Mouse (Mus musculus) embryonic facial prominence, embryonic 10.5 days (tissue): ENCODE data around the gene Sncg. TPM values are rescaled to one million over a fixed set of nuclear protein-coding genes. Genes with fewer than 3 reads are reported as not detected.

ENCODE experiments used
- DNase-seq: peaks from one replicate; pipeline ENCODE4 v3.0.0-alpha.2; 2017; ENCODE audit warnings: low spot score
- H3K27ac ChIP-seq: fragments of 300-500 bp; sonication (generic); replicated peaks from 2 replicates; pipeline ENCODE4 v1.5.1; 2016; ENCODE audit warnings: mild to moderate bottlenecking
- H3K27me3 ChIP-seq: fragments of 300-500 bp; sonication (generic); replicated peaks from 2 replicates; pipeline ENCODE4 v1.6.1; 2016; ENCODE audit warnings: low read depth, mild to moderate bottlenecking; ENCODE audit not compliant: poor library complexity, severe bottlenecking
- H3K36me3 ChIP-seq: fragments of 300-500 bp; sonication (generic); replicated peaks from 2 replicates; pipeline ENCODE4 v1.6.1; 2016; ENCODE audit warnings: mild to moderate bottlenecking, moderate library complexity
- H3K4me1 ChIP-seq: fragments of 300-500 bp; sonication (generic); 2 replicates; pipeline ENCODE4 v1.6.1; 2016
- H3K4me3 ChIP-seq: fragments of 300-500 bp; sonication (generic); 2 replicates; pipeline ENCODE4 v1.5.1; 2016; ENCODE audit warnings: mild to moderate bottlenecking, moderate library complexity
- H3K9me3 ChIP-seq: fragments of 300-500 bp; sonication (generic); 2 replicates; pipeline ENCODE4 v1.6.1; 2016; ENCODE audit warnings: mild to moderate bottlenecking
- WGBS: fragments of 180-500 bp; shearing (Covaris S2); methylation state at CpG from one replicate; pipeline ENCODE4 v1.1.7; 2016; 5-methylcytosine and 5-hydroxymethylcytosine counted together
- polyA plus RNA-seq: library from polyadenylated mRNA; unstranded; fragments of >200 nt; fragmentation: Nextera tagmentation; extraction: Ambion mirVana; gene quantifications from 2 replicates; pipeline ENCODE4 v1.2.1, GENCODE M21; 2016

The Sncg gene
- polyA plus RNA-seq, 1 experiment from 2014 or later: 44.5 TPM

- Histone ChIP-seq H3K27me3 (no peaks in the 10 kb centered on the region), H3K36me3 (peaks cover 85% of the 10 kb centered on the region), H3K4me1 (no peaks in the 10 kb centered on the region), H3K9me3 (no peaks in the 10 kb centered on the region), H3K27ac (no peak overlapping the region), H3K4me3 (no peak overlapping the region)
- DNase-seq: no peak
- 92% methylated on average over 3 of the region's 3 CpGs for WGBS
Observed at GRCm38 (mm10) chr14:34326606-34327005, 48.0 kb downstream of the Sncg start.

DNA sequence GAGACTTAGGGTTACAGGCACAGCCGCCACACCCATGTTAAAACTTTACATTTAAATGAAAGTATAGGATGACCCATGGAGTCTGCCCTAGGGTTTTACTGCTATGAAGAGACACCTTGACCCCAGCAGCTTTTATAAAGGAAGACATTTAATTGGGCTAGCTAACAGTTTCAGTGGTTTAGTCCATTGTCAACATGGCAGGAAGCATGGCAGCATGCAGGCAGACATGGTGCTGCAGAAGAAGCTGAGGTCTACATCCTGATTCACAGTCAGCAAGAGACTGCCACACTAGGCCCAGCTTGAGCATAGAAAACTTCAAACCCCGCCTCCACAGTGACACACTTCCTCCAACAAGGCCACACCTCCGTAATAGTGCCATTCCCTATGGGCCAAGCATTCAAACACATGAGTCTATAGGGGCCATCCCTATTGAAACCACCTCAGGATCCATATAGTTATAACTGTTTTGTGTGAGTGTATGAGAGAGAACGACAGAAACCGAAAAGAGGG is 51.0 kb downstream of the Sncg start:
- Histone ChIP-seq H3K27me3 (no peaks in the 10 kb centered on the region), H3K36me3 (peaks cover 87% of the 10 kb centered on the region), H3K27ac (no peak overlapping the region), H3K4me3 (no peak overlapping the region), H3K4me1 (no peaks in the 10 kb centered on the region), H3K9me3 (no peaks in the 10 kb centered on the region)
- DNase-seq: no peak
- WGBS: 92% methylated on average over 5 of the region's 5 CpGs

Other genes starting within 250 kb of the Sncg start
- gene Npy4r, start 222.3 kb downstream of the Sncg start, polyA plus RNA-seq: not detected in 2 replicates
- 0.18 and 1.0 TPM in 2 replicates for gene Gprin2, start 173.1 kb downstream of the Sncg start, polyA plus RNA-seq
- 0.04 and 0.08 TPM in 2 replicates for gene Syt15, start 155.2 kb downstream of the Sncg start, polyA plus RNA-seq
- gene Shld2, start 64.3 kb downstream of the Sncg start, polyA plus RNA-seq: 7.5 and 8.3 TPM in 2 replicates
- gene Glud1, start 64.1 kb downstream of the Sncg start, polyA plus RNA-seq: 70.0 and 76.1 TPM in 2 replicates
- not detected in 2 replicates for gene Fam25c, start 19.4 kb downstream of the Sncg start, polyA plus RNA-seq
- 6.4 and 7.8 TPM in 2 replicates for gene Mmrn2, start 676 bp upstream of the Sncg start, polyA plus RNA-seq
- gene Bmpr1a, start 128.6 kb upstream of the Sncg start, polyA plus RNA-seq: 50.7 and 52.8 TPM in 2 replicates
- not detected in 2 replicates for gene 9230112D13Rik, start 148.0 kb upstream of the Sncg start, polyA plus RNA-seq
- 0.59 TPM in 1 of 2 replicates, not detected in the other for gene Ldb3, start 213.9 kb upstream of the Sncg start, polyA plus RNA-seq
- 0.23 and 0.27 TPM in 2 replicates for gene Opn4, start 225.4 kb upstream of the Sncg start, polyA plus RNA-seq